Mouse (Mus musculus) spleen, postnatal 36 days (tissue): ENCODE data around the gene Tbc1d22b.
"Not testable (repeated sequence)": the region's sequence is repeated elsewhere in the genome, so short reads cannot be mapped to it uniquely, and the experiment has no call there.

Experiments
- DNase-seq, 2 experiments: peaks; one replicate each; pipeline ENCODE4 v3.0.0; 2022; ENCODE audit warnings: low spot score in 2 of 2, mixed read lengths in 1 of 2

Tbc1d22b gene

GRCm38 (mm10) chr17:29549543-29550428, at the start of gene Tbc1d22b, which contains the start of gene Gm17657:
Gene Tbc1d22b (plus strand): TSS chr17:29549785.
Gene Gm17657 (minus strand): TSS chr17:29549638.
- DNase-seq = peak; percentile 95 to 96

GRCm38 (mm10) chr17:29500243-29500740, 49.3 kb upstream of the Tbc1d22b start:
- no peak for DNase-seq

- DNase-seq = no peak
These were observed 48.6 kb upstream of the Tbc1d22b start for GRCm38 (mm10) chr17:29500802-29501469.

- no peak for DNase-seq
These were observed 47.4 kb upstream of the Tbc1d22b start for GRCm38 (mm10) chr17:29502005-29502668.

GRCm38 (mm10) chr17:29502669-29503665, 46.6 kb upstream of the Tbc1d22b start:
- DNase-seq = no peak

GRCm38 (mm10) chr17:29503700-29504099, 45.9 kb upstream of the Tbc1d22b start:
- DNase-seq = no peak

GRCm38 (mm10) chr17:29508927-29509608, 40.5 kb upstream of the Tbc1d22b start:
- no peak for DNase-seq

GRCm38 (mm10) chr17:29510691-29511090, 38.9 kb upstream of the Tbc1d22b start:
- DNase-seq = no peak

GRCm38 (mm10) chr17:29513044-29513730, 36.4 kb upstream of the Tbc1d22b start:
- DNase-seq = peak; percentile 77

GRCm38 (mm10) chr17:29514435-29514834, 35.1 kb upstream of the Tbc1d22b start:
- DNase-seq = peak; percentile 62 to 74

- DNase-seq = not testable (repeated sequence)
These were observed 30.9 kb upstream of the Tbc1d22b start for GRCm38 (mm10) chr17:29518665-29519064.

GRCm38 (mm10) chr17:29519731-29520130, 29.9 kb upstream of the Tbc1d22b start:
- no peak for DNase-seq

- no peak for DNase-seq
These were observed 24.0 kb upstream of the Tbc1d22b start for GRCm38 (mm10) chr17:29525613-29526012.

GRCm38 (mm10) chr17:29528568-29529187, 20.9 kb upstream of the Tbc1d22b start:
- DNase-seq = no peak

- DNase-seq = no peak
These were observed 19.1 kb upstream of the Tbc1d22b start for GRCm38 (mm10) chr17:29530508-29530907.

GRCm38 (mm10) chr17:29531278-29531677, 18.3 kb upstream of the Tbc1d22b start:
- no peak for DNase-seq

- DNase-seq = peak; percentile 56 to 60
These were observed 17.7 kb upstream of the Tbc1d22b start for GRCm38 (mm10) chr17:29531757-29532384.

GRCm38 (mm10) chr17:29533866-29534265, 15.7 kb upstream of the Tbc1d22b start:
- DNase-seq = no peak

GRCm38 (mm10) chr17:29540426-29540825, 9.2 kb upstream of the Tbc1d22b start:
- no peak for DNase-seq
